Mouse (Mus musculus): ENCODE measurements around the gene Arhgef15.
"Not testable (repeated sequence)": the region's sequence is repeated elsewhere in the genome, so short reads cannot be mapped to it uniquely, and the experiment has no call there.

Arhgef15 gene

GRCm38 (mm10) chr11:68957308-68957707, at the start of gene Arhgef15:
Gene Arhgef15, minus strand, starts transcription at chr11:68957480.
- DNase-seq: no peak

- DNase-seq: not testable (repeated sequence)
These were observed 49.3 kb upstream of the Arhgef15 start for GRCm38 (mm10) chr11:69006575-69006974.

GRCm38 (mm10) chr11:69005193-69005592, 47.9 kb upstream of the Arhgef15 start:
- no peak for DNase-seq

GRCm38 (mm10) chr11:69003592-69003991, 46.3 kb upstream of the Arhgef15 start:
- peak in 1 of 2 experiments; percentile 34 for DNase-seq

- DNase-seq: not testable (repeated sequence)
These were observed 45.5 kb upstream of the Arhgef15 start for GRCm38 (mm10) chr11:69002782-69003181.

- no peak for DNase-seq
These were observed 39.8 kb upstream of the Arhgef15 start for GRCm38 (mm10) chr11:68997080-68997479.

- DNase-seq: no peak
These were observed 37.1 kb upstream of the Arhgef15 start for GRCm38 (mm10) chr11:68994377-68994776.

- peak; percentile 64 to 71 for DNase-seq
These were observed 35.8 kb upstream of the Arhgef15 start for GRCm38 (mm10) chr11:68993122-68993521.

- peak; percentile 76 to 77 for DNase-seq
These were observed 31.1 kb upstream of the Arhgef15 start for GRCm38 (mm10) chr11:68988341-68988740.

- DNase-seq: no peak
These were observed 30.1 kb upstream of the Arhgef15 start for GRCm38 (mm10) chr11:68987365-68987882.

- peak; percentile 78 to 80 for DNase-seq
These were observed 25.5 kb upstream of the Arhgef15 start for GRCm38 (mm10) chr11:68982639-68983369.

GRCm38 (mm10) chr11:68980919-68981318, 23.6 kb upstream of the Arhgef15 start:
- no peak for DNase-seq

GRCm38 (mm10) chr11:68979320-68979733, 22.0 kb upstream of the Arhgef15 start:
- no peak for DNase-seq

GRCm38 (mm10) chr11:68975601-68976000, 18.3 kb upstream of the Arhgef15 start:
- no peak for DNase-seq

GRCm38 (mm10) chr11:68975085-68975484, 17.8 kb upstream of the Arhgef15 start, which contains the start of gene Rangrf:
Gene Rangrf, minus strand, starts transcription at chr11:68975185.
- no peak for DNase-seq

- DNase-seq: no peak
These were observed 16.8 kb upstream of the Arhgef15 start for GRCm38 (mm10) chr11:68974059-68974450.

GRCm38 (mm10) chr11:68973250-68974058, 16.2 kb upstream of the Arhgef15 start:
- DNase-seq: peak; percentile 88 to 89

GRCm38 (mm10) chr11:68970232-68970631, 13.0 kb upstream of the Arhgef15 start:
- DNase-seq: no peak

GRCm38 (mm10) chr11:68968752-68969151, 11.5 kb upstream of the Arhgef15 start:
- no peak for DNase-seq

- peak; percentile 93 to 96 for DNase-seq
These were observed 10.3 kb upstream of the Arhgef15 start, which contains the start of gene Slc25a35 for GRCm38 (mm10) chr11:68967337-68968282. Gene Slc25a35, plus strand, starts transcription at chr11:68968131.

- DNase-seq: no peak
These were observed 9.3 kb upstream of the Arhgef15 start for GRCm38 (mm10) chr11:68966554-68966953.

GRCm38 (mm10) chr11:68965845-68966244, 8.6 kb upstream of the Arhgef15 start:
- DNase-seq: peak; percentile 76 to 77
